Mouse (Mus musculus) lung, adult 2 months (tissue): ENCODE results near the gene Vmn2r44. TPM values are rescaled to one million over a fixed set of nuclear protein-coding genes. Genes with fewer than 3 reads are reported as not detected.
"Not testable (repeated sequence)": the region's sequence is repeated elsewhere in the genome, so short reads cannot be mapped to it uniquely, and the experiment has no call there.

ENCODE experiments used
- DNase-seq: peaks from one replicate; pipeline ENCODE4 v3.0.0; 2022
- H3K4me1 ChIP-seq: fragments of 200-500 bp; 2 replicates; pipeline ENCODE4 v1.6.1; 2011; ENCODE audit warnings: low read length; ENCODE audit not compliant: control insufficient read depth, insufficient read depth
- H3K4me3 ChIP-seq: fragments of 200-500 bp; replicated peaks from 2 replicates; pipeline ENCODE3; 2011; ENCODE audit warnings: low read depth, mild to moderate bottlenecking, control low read depth, low read length; ENCODE audit errors: extremely low read depth
- WGBS: fragments of 180-500 bp; shearing (Covaris S2); methylation state at CpG from one replicate; pipeline ENCODE4 v1.1.7; 2018; 5-methylcytosine and 5-hydroxymethylcytosine counted together
- polyA plus RNA-seq: library from polyadenylated mRNA; depleted of rRNA; stranded (reverse); fragments of >200 nt; gene quantifications from 2 replicates; pipeline ENCODE4 v1.2.3, GENCODE M21; 2012; rRNA removed

The Vmn2r44 gene
- not detected in 2 replicates for polyA plus RNA-seq

GRCm38 (mm10) chr7:8383233-8383632 lies at the start of gene Vmn2r44:
TSS of gene Vmn2r44 (minus strand) at chr7:8383333.
- not testable (repeated sequence) for DNase-seq, H3K4me1 ChIP-seq, H3K4me3 ChIP-seq

- not testable (repeated sequence) for DNase-seq, H3K4me1 ChIP-seq, H3K4me3 ChIP-seq
- WGBS: 86% methylated on average over 11 of the region's 11 CpGs
Observed at GRCm38 (mm10) chr7:8357879-8358278, 25.3 kb downstream of the Vmn2r44 start.

Other genes with a start within 250 kb of the Vmn2r44 start
- gene Vmn2r41, start 221.7 kb downstream of the Vmn2r44 start, polyA plus RNA-seq: not detected in 2 replicates
- not detected in 2 replicates for gene Vmn2r42, start 183.0 kb downstream of the Vmn2r44 start, polyA plus RNA-seq
- gene Vmn2r43, start 122.7 kb downstream of the Vmn2r44 start, polyA plus RNA-seq: not detected in 2 replicates
- not detected in 2 replicates for gene Vmn2r45, start 105.7 kb upstream of the Vmn2r44 start, polyA plus RNA-seq